Mouse (Mus musculus): ENCODE data around the gene Atp11a. TPM values are rescaled to one million over a fixed set of nuclear protein-coding genes. Genes with fewer than 3 reads are reported as not detected.

Gene Atp11a
- polyA plus RNA-seq, 1 experiment from 2014 or later, result 17.3 TPM

- 63% methylated on average over 9 of the region's 9 CpGs for WGBS
- Histone ChIP-seq H3K9me3 (no peaks in the 10 kb centered on the region), H3K4me2 (no peak overlapping the region), H3K9ac (no peak overlapping the region), H3K4me1 (0 out of 2 replicates have a peak, but pooled peaks cover 4% of the 10 kb centered on the region), H3K27ac (no peak overlapping the region), H3K4me3 (no peak overlapping the region), H3K27me3 (no peaks in the 10 kb centered on the region), H3K36me3 (no peaks in the 10 kb centered on the region)
- ATAC-seq (ENCODE audit: insufficient number of reproducible peaks, insufficient read depth, low FRiP score, low TSS enrichment, low read depth), result no peak
Measured at GRCm38 (mm10) chr8:12895535-12896150, 138.8 kb downstream of the Atp11a start.

- Histone ChIP-seq H3K9me3 (no peaks in the 10 kb centered on the region), H3K4me2 (no peak overlapping the region)
- no peak for ATAC-seq (ENCODE audit: insufficient number of reproducible peaks, insufficient read depth, low FRiP score, low TSS enrichment, low read depth)
Measured at GRCm38 (mm10) chr8:12896494-12897373, 139.9 kb downstream of the Atp11a start.

GRCm38 (mm10) chr8:12897815-12898214 lies 141.0 kb downstream of the Atp11a start:
- Histone ChIP-seq H3K9ac (peak overlapping the region; percentile 46; the same call in 1 of the 2 replicates), H3K4me3 (no peak overlapping the region), H3K27ac (no peak overlapping the region), H3K4me1 (0 out of 2 replicates have a peak, but pooled peaks cover 4% of the 10 kb centered on the region), H3K9me3 (no peaks in the 10 kb centered on the region), H3K27me3 (no peaks in the 10 kb centered on the region), H3K36me3 (no peaks in the 10 kb centered on the region), H3K4me2 (no peak overlapping the region)
- ATAC-seq (ENCODE audit: insufficient number of reproducible peaks, insufficient read depth, low FRiP score, low TSS enrichment, low read depth), result no peak
- WGBS, result 41% methylated on average over 9 of the region's 9 CpGs

More at GRCm38 (mm10) chr8:12896494-12897373, 139.9 kb downstream of the Atp11a start:
- H3K4me3 ChIP-seq, result no peak overlapping the region
- WGBS, result 48% methylated on average over 13 of the region's 13 CpGs
- H3K36me3 ChIP-seq, result no peaks in the 10 kb centered on the region
- 0 out of 2 replicates have a peak, but pooled peaks cover 4% of the 10 kb centered on the region for H3K4me1 ChIP-seq
- no peaks in the 10 kb centered on the region for H3K27me3 ChIP-seq
- no peak overlapping the region for H3K27ac ChIP-seq
- H3K9ac ChIP-seq, result no peak overlapping the region

- H3K4me2 ChIP-seq, result no peak overlapping the region
- H3K9ac ChIP-seq, result no peak overlapping the region
- H3K9me3 ChIP-seq, result no peaks in the 10 kb centered on the region
- no peak for ATAC-seq (ENCODE audit: insufficient number of reproducible peaks, insufficient read depth, low FRiP score, low TSS enrichment, low read depth)
- 81% methylated on average over 13 of the region's 13 CpGs for WGBS
- no peaks in the 10 kb centered on the region for H3K27me3 ChIP-seq
- no peak overlapping the region for H3K4me3 ChIP-seq
- H3K36me3 ChIP-seq, result no peaks in the 10 kb centered on the region
- H3K4me1 ChIP-seq, result no peaks in the 10 kb centered on the region
- H3K27ac ChIP-seq, result no peak overlapping the region
Measured at GRCm38 (mm10) chr8:12903790-12904415, 147.1 kb downstream of the Atp11a start.

GRCm38 (mm10) chr8:12905122-12905521 lies 148.3 kb downstream of the Atp11a start:
- H3K36me3 ChIP-seq, result no peaks in the 10 kb centered on the region
- no peaks in the 10 kb centered on the region for H3K27me3 ChIP-seq
- H3K9ac ChIP-seq, result no peak overlapping the region
- no peak overlapping the region for H3K4me2 ChIP-seq
- 74% methylated on average over 5 of the region's 5 CpGs for WGBS
- ATAC-seq (ENCODE audit: insufficient number of reproducible peaks, insufficient read depth, low FRiP score, low TSS enrichment, low read depth), result no peak
- H3K4me1 ChIP-seq, result no peaks in the 10 kb centered on the region
- no peaks in the 10 kb centered on the region for H3K9me3 ChIP-seq
- no peak overlapping the region for H3K27ac ChIP-seq
- no peak overlapping the region for H3K4me3 ChIP-seq

GRCm38 (mm10) chr8:12905599-12906321 lies 148.9 kb downstream of the Atp11a start:
- H3K27me3 ChIP-seq, result no peaks in the 10 kb centered on the region
- no peaks in the 10 kb centered on the region for H3K36me3 ChIP-seq
- H3K4me2 ChIP-seq, result no peak overlapping the region
- H3K4me1 ChIP-seq, result no peaks in the 10 kb centered on the region
- no peak overlapping the region for H3K9ac ChIP-seq
- H3K27ac ChIP-seq, result no peak overlapping the region
- 76% methylated on average over 11 of the region's 11 CpGs for WGBS
- H3K9me3 ChIP-seq, result no peaks in the 10 kb centered on the region
- no peak overlapping the region for H3K4me3 ChIP-seq
- ATAC-seq (ENCODE audit: insufficient number of reproducible peaks, insufficient read depth, low FRiP score, low TSS enrichment, low read depth), result no peak

- Histone ChIP-seq H3K27ac (no peak overlapping the region), H3K27me3 (no peaks in the 10 kb centered on the region), H3K36me3 (no peaks in the 10 kb centered on the region), H3K9me3 (no peaks in the 10 kb centered on the region), H3K4me3 (no peak overlapping the region), H3K4me1 (no peaks in the 10 kb centered on the region), H3K4me2 (no peak overlapping the region), H3K9ac (no peak overlapping the region)
- 73% methylated on average over 5 of the region's 5 CpGs for WGBS
- ATAC-seq (ENCODE audit: insufficient number of reproducible peaks, insufficient read depth, low FRiP score, low TSS enrichment, low read depth), result no peak
Measured at GRCm38 (mm10) chr8:12906597-12906996, 149.8 kb downstream of the Atp11a start.

GRCm38 (mm10) chr8:12907730-12908129 lies 150.9 kb downstream of the Atp11a start:
- peaks cover 8% of the 10 kb centered on the region; the same call in 1 of the 2 replicates for H3K4me1 ChIP-seq
- H3K9ac ChIP-seq, result no peak overlapping the region
- H3K4me3 ChIP-seq, result no peak overlapping the region
- H3K36me3 ChIP-seq, result no peaks in the 10 kb centered on the region
- no peak overlapping the region for H3K4me2 ChIP-seq
- H3K9me3 ChIP-seq, result no peaks in the 10 kb centered on the region
- WGBS, result 87% methylated on average over 4 of the region's 4 CpGs
- no peak for ATAC-seq (ENCODE audit: insufficient number of reproducible peaks, insufficient read depth, low FRiP score, low TSS enrichment, low read depth)
- H3K27ac ChIP-seq, result no peak overlapping the region
- H3K27me3 ChIP-seq, result no peaks in the 10 kb centered on the region

GRCm38 (mm10) chr8:12912011-12912410 lies 155.2 kb downstream of the Atp11a start:
- Histone ChIP-seq H3K36me3 (0 out of 2 replicates have a peak, but pooled peaks cover 8% of the 10 kb centered on the region), H3K9ac (no peak overlapping the region), H3K9me3 (no peaks in the 10 kb centered on the region), H3K27me3 (no peaks in the 10 kb centered on the region), H3K4me2 (no peak overlapping the region), H3K4me1 (peaks cover 22% of the 10 kb centered on the region), H3K27ac (no peak overlapping the region), H3K4me3 (no peak overlapping the region)
- WGBS, result 13% methylated on average over 5 of the region's 5 CpGs
- peak; percentile 50; the same call in 1 of the 2 replicates for ATAC-seq (ENCODE audit: insufficient number of reproducible peaks, insufficient read depth, low FRiP score, low TSS enrichment, low read depth)

- Histone ChIP-seq H3K27me3 (no peaks in the 10 kb centered on the region), H3K9ac (peak overlapping the region; percentile 76), H3K36me3 (0 out of 2 replicates have a peak, but pooled peaks cover 8% of the 10 kb centered on the region), H3K27ac (peak overlapping the region; percentile 69), H3K4me3 (peak overlapping the region; percentile 62), H3K4me1 (peaks cover 22% of the 10 kb centered on the region), H3K4me2 (peak overlapping the region; percentile 94), H3K9me3 (no peaks in the 10 kb centered on the region)
- peak; percentile 53 for ATAC-seq (ENCODE audit: insufficient number of reproducible peaks, insufficient read depth, low FRiP score, low TSS enrichment, low read depth)
- 15% methylated on average over 41 of the region's 42 CpGs for WGBS
Measured at GRCm38 (mm10) chr8:12915187-12916006, 158.6 kb downstream of the Atp11a start.
